Mouse (Mus musculus): ENCODE data around the gene 4930455H04Rik. TPM values are rescaled to one million over a fixed set of nuclear protein-coding genes. Genes with fewer than 3 reads are reported as not detected.

The 4930455H04Rik gene
- total RNA-seq, 1 experiment: not detected

- no peak overlapping the region for H3K27ac ChIP-seq (ENCODE audit: insufficient read depth, low read depth, low read length, poor library complexity, severe bottlenecking)
- H3K4me3 ChIP-seq (ENCODE audit: insufficient read depth in 1 of 2, low read depth in 1 of 2, low read length in 2 of 2, poor library complexity in 1 of 2, severe bottlenecking in 1 of 2): no peak overlapping the region
- in situ Hi-C loops (cut with MboI; ENCODE audit: low sequenced_read_pairs in 2 of 2, unreplicated experiment in 2 of 2): no loop called here
- TF ChIP-seq MAFK (IDR thresholded peaks at IDR 0.05; ENCODE audit: insufficient read depth, low read depth, low read length) (no peak), ZNF384 (IDR thresholded peaks at IDR 0.05; ENCODE audit: low read depth, low read length) (no peak), CHD2 (IDR thresholded peaks at IDR 0.05; ENCODE audit: low read depth, low read length) (no peak), ZC3H11A (IDR thresholded peaks at IDR 0.05; ENCODE audit: borderline replicate concordance, low read depth, low read length) (no peak), HCFC1 (IDR thresholded peaks at IDR 0.05; ENCODE audit: borderline replicate concordance, insufficient read depth, low read length) (no peak)
- no peaks in the 10 kb centered on the region for H3K9me3 ChIP-seq (ENCODE audit: control insufficient read depth, insufficient read depth, low read depth, low read length)
- no peak for DNase-seq (ENCODE audit: low read depth, low spot score)
- H3K4me1 ChIP-seq (ENCODE audit: control insufficient read depth in 2 of 2, insufficient read depth in 2 of 2, low read length in 2 of 2, poor library complexity in 1 of 2): no peaks in the 10 kb centered on the region
- no peak overlapping the region for H3K9ac ChIP-seq (ENCODE audit: insufficient read depth, low read depth, low read length, poor library complexity, severe bottlenecking)
- no peaks in the 10 kb centered on the region for H3K36me3 ChIP-seq (ENCODE audit: control insufficient read depth, insufficient read depth, low read length, poor library complexity, severe bottlenecking)
Observed at GRCm38 (mm10) chr3:116936934-116937691, 31.0 kb upstream of the 4930455H04Rik start.

- H3K4me1 ChIP-seq (ENCODE audit: control insufficient read depth in 2 of 2, insufficient read depth in 2 of 2, low read length in 2 of 2, poor library complexity in 1 of 2): no peaks in the 10 kb centered on the region
- no peaks in the 10 kb centered on the region for H3K9me3 ChIP-seq (ENCODE audit: control insufficient read depth, insufficient read depth, low read depth, low read length)
- H3K4me3 ChIP-seq (ENCODE audit: insufficient read depth in 1 of 2, low read depth in 1 of 2, low read length in 2 of 2, poor library complexity in 1 of 2, severe bottlenecking in 1 of 2): no peak overlapping the region
- no peak overlapping the region for H3K27ac ChIP-seq (ENCODE audit: insufficient read depth, low read depth, low read length, poor library complexity, severe bottlenecking)
- no peak for DNase-seq (ENCODE audit: low read depth, low spot score)
- H3K36me3 ChIP-seq (ENCODE audit: control insufficient read depth, insufficient read depth, low read length, poor library complexity, severe bottlenecking): no peaks in the 10 kb centered on the region
- H3K9ac ChIP-seq (ENCODE audit: insufficient read depth, low read depth, low read length, poor library complexity, severe bottlenecking): no peak overlapping the region
- in situ Hi-C loops (cut with MboI; ENCODE audit: low sequenced_read_pairs in 2 of 2, unreplicated experiment in 2 of 2): no loop called here
- TF ChIP-seq CHD2 (IDR thresholded peaks at IDR 0.05; ENCODE audit: low read depth, low read length) (no peak), MAFK (IDR thresholded peaks at IDR 0.05; ENCODE audit: insufficient read depth, low read depth, low read length) (no peak), HCFC1 (IDR thresholded peaks at IDR 0.05; ENCODE audit: borderline replicate concordance, insufficient read depth, low read length) (no peak), ZNF384 (IDR thresholded peaks at IDR 0.05; ENCODE audit: low read depth, low read length) (no peak), ZC3H11A (IDR thresholded peaks at IDR 0.05; ENCODE audit: borderline replicate concordance, low read depth, low read length) (no peak)
Observed at GRCm38 (mm10) chr3:116940804-116941558, 27.1 kb upstream of the 4930455H04Rik start.

DNA sequence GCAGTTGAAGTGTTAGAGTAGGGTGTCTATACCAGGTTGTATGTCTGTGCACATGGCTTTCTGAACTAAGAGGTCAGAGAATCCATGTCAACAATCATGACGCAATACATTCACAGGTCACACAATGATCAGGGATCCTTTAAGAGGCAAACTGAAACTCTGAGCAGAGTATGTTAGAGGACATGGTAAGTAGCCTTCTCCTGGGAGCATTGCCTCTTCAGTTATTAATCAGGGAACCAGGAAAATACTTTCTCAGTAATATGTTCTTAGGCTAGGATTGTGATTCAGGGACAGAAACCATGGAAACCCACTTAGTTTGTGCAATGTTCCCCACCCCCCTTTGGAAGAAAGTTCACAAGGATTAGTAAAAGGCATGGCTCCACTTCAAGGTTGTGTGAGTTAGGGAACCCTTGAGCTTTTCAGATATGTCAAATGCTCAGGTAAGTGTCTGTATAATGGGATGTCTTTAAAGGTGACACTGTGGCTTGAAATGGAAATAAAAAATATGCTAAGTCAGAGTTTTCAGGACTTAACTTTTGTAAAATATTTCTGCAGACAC, 26.4 kb upstream of the 4930455H04Rik start:
- no peak for DNase-seq (ENCODE audit: low read depth, low spot score)
- no peaks in the 10 kb centered on the region for H3K4me1 ChIP-seq (ENCODE audit: control insufficient read depth in 2 of 2, insufficient read depth in 2 of 2, low read length in 2 of 2, poor library complexity in 1 of 2)
- no peak overlapping the region for H3K9ac ChIP-seq (ENCODE audit: insufficient read depth, low read depth, low read length, poor library complexity, severe bottlenecking)
- H3K4me3 ChIP-seq (ENCODE audit: insufficient read depth in 1 of 2, low read depth in 1 of 2, low read length in 2 of 2, poor library complexity in 1 of 2, severe bottlenecking in 1 of 2): no peak overlapping the region
- H3K27ac ChIP-seq (ENCODE audit: insufficient read depth, low read depth, low read length, poor library complexity, severe bottlenecking): no peak overlapping the region
- H3K9me3 ChIP-seq (ENCODE audit: control insufficient read depth, insufficient read depth, low read depth, low read length): no peaks in the 10 kb centered on the region
- TF ChIP-seq MAFK (IDR thresholded peaks at IDR 0.05; ENCODE audit: insufficient read depth, low read depth, low read length) (no peak), HCFC1 (IDR thresholded peaks at IDR 0.05; ENCODE audit: borderline replicate concordance, insufficient read depth, low read length) (no peak), ZC3H11A (IDR thresholded peaks at IDR 0.05; ENCODE audit: borderline replicate concordance, low read depth, low read length) (no peak), ZNF384 (IDR thresholded peaks at IDR 0.05; ENCODE audit: low read depth, low read length) (no peak), CHD2 (IDR thresholded peaks at IDR 0.05; ENCODE audit: low read depth, low read length) (no peak)
- no peaks in the 10 kb centered on the region for H3K36me3 ChIP-seq (ENCODE audit: control insufficient read depth, insufficient read depth, low read length, poor library complexity, severe bottlenecking)
- in situ Hi-C loops (cut with MboI; ENCODE audit: low sequenced_read_pairs in 2 of 2, unreplicated experiment in 2 of 2): no loop called here

- Histone ChIP-seq H3K27ac (ENCODE audit: insufficient read depth, low read depth, low read length, poor library complexity, severe bottlenecking) (no peak overlapping the region), H3K4me3 (ENCODE audit: insufficient read depth in 1 of 2, low read depth in 1 of 2, low read length in 2 of 2, poor library complexity in 1 of 2, severe bottlenecking in 1 of 2) (no peak overlapping the region), H3K4me1 (ENCODE audit: control insufficient read depth in 2 of 2, insufficient read depth in 2 of 2, low read length in 2 of 2, poor library complexity in 1 of 2) (no peaks in the 10 kb centered on the region), H3K9ac (ENCODE audit: insufficient read depth, low read depth, low read length, poor library complexity, severe bottlenecking) (no peak overlapping the region), H3K36me3 (ENCODE audit: control insufficient read depth, insufficient read depth, low read length, poor library complexity, severe bottlenecking) (no peaks in the 10 kb centered on the region), H3K9me3 (ENCODE audit: control insufficient read depth, insufficient read depth, low read depth, low read length) (no peaks in the 10 kb centered on the region)
- TF ChIP-seq HCFC1 (IDR thresholded peaks at IDR 0.05; ENCODE audit: borderline replicate concordance, insufficient read depth, low read length) (no peak), ZC3H11A (IDR thresholded peaks at IDR 0.05; ENCODE audit: borderline replicate concordance, low read depth, low read length) (no peak), ZNF384 (IDR thresholded peaks at IDR 0.05; ENCODE audit: low read depth, low read length) (no peak), MAFK (IDR thresholded peaks at IDR 0.05; ENCODE audit: insufficient read depth, low read depth, low read length) (no peak), CHD2 (IDR thresholded peaks at IDR 0.05; ENCODE audit: low read depth, low read length) (no peak)
- in situ Hi-C loops (cut with MboI; ENCODE audit: low sequenced_read_pairs in 2 of 2, unreplicated experiment in 2 of 2): no loop called here
- no peak for DNase-seq (ENCODE audit: low read depth, low spot score)
Observed at GRCm38 (mm10) chr3:116942751-116943150, 25.3 kb upstream of the 4930455H04Rik start.

All from ES-E14 (cell line).